Mouse (Mus musculus) stomach, adult 2 months (tissue): ENCODE measurements around the gene Gm15130. TPM values are rescaled to one million over a fixed set of nuclear protein-coding genes. Genes with fewer than 3 reads are reported as not detected.

ENCODE experiments used
- polyA plus RNA-seq: library from polyadenylated mRNA; depleted of rRNA; stranded (reverse); fragments of >200 nt; gene quantifications from 2 replicates; pipeline ENCODE4 v1.2.3, GENCODE M21; 2012; rRNA removed

Gm15130 gene
- polyA plus RNA-seq, result not detected in 2 replicates

DNA sequence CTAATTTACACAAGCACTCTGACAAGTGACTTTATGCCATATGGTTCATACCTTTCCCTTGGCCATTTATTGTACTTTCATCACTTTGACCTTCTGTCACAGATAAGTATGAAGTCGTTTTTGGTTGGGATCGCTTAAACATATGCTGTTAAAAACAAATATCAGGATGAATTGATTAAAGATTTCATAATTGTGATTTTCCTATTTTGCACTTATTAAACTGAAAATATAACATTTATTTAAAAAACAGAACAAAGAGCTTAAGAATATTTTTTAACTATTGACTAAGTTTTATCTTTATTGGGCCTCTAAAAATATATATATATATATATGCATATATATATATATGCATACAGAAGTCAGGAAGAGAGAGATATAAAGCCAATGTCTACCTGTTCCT lies at the start of gene Gm15130:
Gene Gm15130, minus strand, starts transcription at position 101 of the 400 bp plus-strand sequence.

DNA sequence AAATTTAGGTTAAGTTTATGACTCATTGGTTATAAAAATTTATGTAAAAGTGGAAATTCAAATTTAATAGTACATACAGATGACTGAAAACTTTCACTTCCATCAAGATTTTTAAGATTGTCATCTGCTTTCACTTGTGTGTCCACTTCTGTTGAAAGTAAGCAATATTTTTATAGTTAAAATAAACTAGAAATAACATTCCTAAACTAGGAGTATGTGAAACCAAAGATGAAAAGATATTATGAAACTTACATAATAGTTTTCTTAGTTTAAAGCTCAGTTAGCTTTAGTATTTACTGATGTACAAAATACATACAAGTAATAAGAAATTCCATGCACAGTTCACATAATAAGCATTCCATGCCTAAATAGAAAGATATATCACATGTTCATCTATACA lies 46.9 kb downstream of the Gm15130 start, which contains the start of gene Gm13941:
Gene Gm13941, minus strand, starts transcription at position 101 of the 400 bp plus-strand sequence.

Other genes with a start within 250 kb of the Gm15130 start
- gene Ano3, start 202.0 kb downstream of the Gm15130 start, polyA plus RNA-seq, result not detected in 2 replicates
- gene Gm13941, start 47.0 kb downstream of the Gm15130 start, polyA plus RNA-seq, result not detected in 2 replicates
- gene 4930430A15Rik, start 76.7 kb upstream of the Gm15130 start, polyA plus RNA-seq, result not detected in 2 replicates
- gene Olfr1275, start 82.3 kb upstream of the Gm15130 start, polyA plus RNA-seq, result not detected in 2 replicates
- not detected in 2 replicates for gene Olfr1276, start 101.6 kb upstream of the Gm15130 start, polyA plus RNA-seq
- gene Olfr1277, start 121.2 kb upstream of the Gm15130 start, polyA plus RNA-seq, result not detected in 2 replicates
- gene Olfr1278, start 137.2 kb upstream of the Gm15130 start, polyA plus RNA-seq, result not detected in 2 replicates
- not detected in 2 replicates for gene Olfr1279, start 147.7 kb upstream of the Gm15130 start, polyA plus RNA-seq
- not detected in 2 replicates for gene Olfr1280, start 161.1 kb upstream of the Gm15130 start, polyA plus RNA-seq
- not detected in 2 replicates for gene Olfr1281, start 173.6 kb upstream of the Gm15130 start, polyA plus RNA-seq
- gene Olfr1282, start 183.1 kb upstream of the Gm15130 start, polyA plus RNA-seq, result not detected in 2 replicates
- not detected in 2 replicates for gene Olfr1283, start 213.9 kb upstream of the Gm15130 start, polyA plus RNA-seq
- not detected in 2 replicates for gene Olfr1284, start 222.6 kb upstream of the Gm15130 start, polyA plus RNA-seq